Mouse (Mus musculus) frontal cortex, adult (tissue): ENCODE measurements at regions not wholly inside any gene's neighbourhood (a gene's known extent, or its start where the extent isn't known, plus 50 kb on each side); places are given as distances from the start of the nearest gene placed in this dataset.
A peak's percentile ranks its signal among the peaks of the same experiment; 100 is the strongest.

Experiments
- ATAC-seq: cut with Nextera tagmentation; 2 replicates; pipeline ENCODE4 v1.9.2; 2017; ENCODE audit warnings: mild to moderate bottlenecking, moderate library complexity, mixed read lengths; ENCODE audit not compliant: low TSS enrichment

DNA sequence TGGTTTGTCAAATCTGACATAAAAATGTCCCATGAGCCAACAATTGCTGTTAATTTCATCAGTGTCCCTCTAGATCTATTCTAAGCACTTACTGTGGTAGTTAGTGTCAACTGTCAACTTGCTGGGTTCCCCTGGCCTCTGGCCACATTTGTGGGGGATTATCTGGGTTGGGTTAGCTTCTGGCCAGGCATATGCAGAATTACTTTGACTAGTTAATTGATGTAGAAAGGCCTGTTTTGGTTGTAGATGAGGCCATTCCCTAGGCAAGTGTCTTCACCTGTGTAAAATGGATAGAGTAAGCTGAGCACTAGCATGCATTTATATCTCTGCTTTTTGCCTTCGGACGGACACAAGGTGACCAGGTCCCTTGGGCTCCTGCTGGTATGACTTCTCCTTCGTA, 283.9 kb downstream of the 1810013L24Rik start:
- no peak for ATAC-seq

- ATAC-seq: no peak
These were observed 285.6 kb downstream of the 1810013L24Rik start for GRCm38 (mm10) chr16:9115548-9115947.

GRCm38 (mm10) chr16:9121581-9121980, 291.7 kb downstream of the 1810013L24Rik start:
- ATAC-seq: no peak

GRCm38 (mm10) chr16:9132113-9132512, 302.2 kb downstream of the 1810013L24Rik start:
- no peak for ATAC-seq

- ATAC-seq: no peak
These were observed 302.9 kb downstream of the 1810013L24Rik start for GRCm38 (mm10) chr16:9132778-9133177.

DNA sequence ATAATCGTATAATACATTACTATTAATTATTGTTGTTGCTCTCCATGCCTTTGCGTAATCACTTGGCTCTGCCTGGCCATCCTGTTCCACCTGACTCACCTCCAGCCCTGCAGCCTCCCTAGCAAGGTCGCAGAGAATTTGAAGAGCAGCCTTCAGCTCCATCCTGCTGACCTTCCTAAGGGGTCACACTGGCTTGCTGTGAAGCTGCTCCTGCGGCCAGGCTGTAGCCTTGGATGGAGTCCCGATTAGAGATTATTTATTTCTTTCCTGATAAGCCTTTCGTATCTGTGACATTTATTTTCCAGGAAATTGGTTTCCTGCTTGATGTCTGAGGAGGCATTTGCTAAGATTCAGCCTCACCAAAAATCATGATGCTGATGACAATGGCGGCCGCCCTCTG, 305.5 kb downstream of the 1810013L24Rik start:
- no peak for ATAC-seq

- ATAC-seq: no peak
These were observed 308.8 kb downstream of the 1810013L24Rik start for GRCm38 (mm10) chr16:9138552-9139224.

DNA sequence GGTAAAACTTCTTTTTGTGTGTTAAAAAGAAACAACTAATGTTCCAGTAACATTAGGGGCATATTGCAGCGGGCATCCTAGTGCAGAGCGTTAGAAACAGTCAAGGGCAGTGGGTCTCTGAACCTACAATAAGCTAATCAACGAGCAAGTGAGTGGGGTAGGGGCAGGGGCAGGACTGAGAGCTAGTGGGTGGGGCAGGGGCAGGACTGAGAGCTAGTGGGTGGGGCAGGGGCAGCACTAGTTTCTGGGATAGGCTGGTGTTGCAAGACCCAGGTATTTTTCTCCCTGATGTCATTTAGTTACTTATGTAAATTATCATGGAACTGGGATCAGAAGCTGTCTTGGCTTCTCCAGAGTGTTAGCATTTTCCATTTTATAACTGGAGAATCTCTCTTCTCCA, 309.5 kb downstream of the 1810013L24Rik start:
- ATAC-seq: no peak

- no peak for ATAC-seq
These were observed 319.6 kb downstream of the 1810013L24Rik start for GRCm38 (mm10) chr16:9149209-9150135.

DNA sequence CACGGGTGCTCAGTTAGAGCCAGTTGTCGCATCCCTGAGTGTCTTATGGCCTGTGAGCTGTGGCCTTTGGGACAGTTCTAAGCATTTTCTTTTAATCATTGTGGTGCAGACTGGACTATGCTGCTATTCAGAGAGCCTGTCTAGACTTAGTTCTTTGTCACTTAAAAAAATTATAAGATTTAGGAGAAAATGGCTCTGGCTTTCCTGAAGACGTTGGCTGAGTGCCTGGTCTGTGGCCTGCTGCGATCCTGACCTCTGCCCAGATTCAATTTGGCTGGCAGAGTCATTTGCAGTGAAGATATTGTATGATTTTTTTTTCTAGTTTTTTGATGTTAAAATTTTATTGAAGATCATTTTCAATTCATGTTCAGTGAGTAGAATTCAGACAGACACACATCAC, 322.0 kb downstream of the 1810013L24Rik start:
- no peak for ATAC-seq

GRCm38 (mm10) chr16:9153501-9153900, 323.6 kb downstream of the 1810013L24Rik start:
- no peak for ATAC-seq

DNA sequence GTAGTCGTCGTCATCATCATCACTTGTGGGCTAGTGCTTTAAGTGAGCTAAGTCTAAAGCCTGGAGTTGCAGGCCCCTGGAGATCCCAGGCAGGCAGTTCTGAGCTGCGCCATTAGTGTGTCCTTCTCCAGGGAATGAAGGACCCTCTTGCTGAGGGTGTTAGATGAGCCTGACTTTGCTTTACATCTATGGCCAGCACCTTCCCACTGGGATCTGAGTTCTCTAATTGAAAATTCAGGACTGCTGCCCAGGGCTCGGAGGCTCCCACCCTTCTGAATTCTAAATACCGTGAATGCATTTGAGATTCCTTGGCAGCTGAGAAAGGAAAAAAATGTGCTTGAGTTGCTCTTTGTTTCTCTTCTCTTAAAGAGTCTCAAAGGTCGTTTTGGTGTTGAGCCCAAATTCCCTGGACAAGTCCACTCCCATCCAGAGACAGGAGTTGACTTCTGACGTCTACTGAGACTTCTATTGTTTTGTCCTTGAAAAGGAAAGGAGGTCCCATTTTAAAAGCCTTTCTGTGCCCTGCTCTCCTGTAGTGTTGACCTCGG, 335.9 kb downstream of the 1810013L24Rik start:
- no peak for ATAC-seq

DNA sequence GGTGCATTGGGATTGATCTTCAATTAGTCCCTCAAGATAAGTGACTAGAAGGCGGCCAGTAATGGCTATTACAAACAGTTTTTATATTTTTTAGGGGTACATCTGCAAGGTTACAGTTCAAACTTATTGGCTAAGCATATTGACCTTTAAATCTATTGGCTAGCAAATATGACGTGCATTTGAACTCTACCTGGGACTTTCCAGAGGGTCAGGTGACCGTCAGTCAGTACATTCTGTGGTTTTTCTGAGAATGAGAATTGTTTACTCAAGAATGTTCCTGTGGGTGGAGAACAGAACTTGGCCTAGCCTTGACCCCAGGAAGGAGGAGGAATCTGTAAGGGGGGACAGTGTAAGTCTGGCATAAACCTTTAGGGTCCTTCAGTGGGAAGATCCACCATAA, 346.5 kb downstream of the 1810013L24Rik start:
- ATAC-seq: no peak

GRCm38 (mm10) chr16:9195821-9196220, 365.9 kb downstream of the 1810013L24Rik start:
- no peak for ATAC-seq

DNA sequence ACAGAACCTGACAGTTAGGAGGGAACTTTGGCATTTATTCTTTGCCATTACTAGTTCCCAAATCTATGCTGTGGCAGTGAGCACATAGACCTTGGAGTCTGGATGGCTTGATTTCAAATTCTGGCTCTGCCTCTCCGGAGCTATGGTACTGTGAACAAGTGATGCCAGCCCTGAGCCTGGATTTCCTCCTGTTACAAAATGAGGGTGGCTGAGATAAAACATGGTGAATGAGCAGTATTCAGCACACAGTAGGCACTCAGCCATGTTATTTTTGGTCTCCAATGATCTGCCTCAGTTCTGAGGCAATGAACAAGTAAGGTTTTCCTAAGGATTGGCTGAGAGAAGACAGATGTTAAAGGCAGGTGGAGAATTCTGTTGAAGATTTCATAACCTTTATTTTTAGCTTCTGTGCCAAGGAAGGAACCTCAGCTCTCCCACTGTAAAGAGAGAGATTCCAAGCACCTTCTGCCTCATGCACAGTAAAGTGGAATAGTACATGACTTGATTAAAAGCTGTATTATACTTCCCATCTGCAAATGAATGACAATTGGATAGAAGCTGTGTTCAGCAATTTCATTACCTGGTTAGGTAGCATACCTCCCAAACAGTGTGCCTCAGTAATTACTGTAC, 369.1 kb downstream of the 1810013L24Rik start:
- ATAC-seq: peak; percentile 94

- peak; percentile 69; the same call in 1 of the 2 replicates for ATAC-seq
These were observed 378.7 kb downstream of the 1810013L24Rik start for GRCm38 (mm10) chr16:9208602-9209001.

- ATAC-seq: no peak
These were observed 381.6 kb downstream of the 1810013L24Rik start for GRCm38 (mm10) chr16:9211485-9211884.

- no peak for ATAC-seq
These were observed 385.2 kb downstream of the 1810013L24Rik start for GRCm38 (mm10) chr16:9215131-9215530.

- no peak for ATAC-seq
These were observed 387.5 kb downstream of the 1810013L24Rik start for GRCm38 (mm10) chr16:9217361-9217760.

DNA sequence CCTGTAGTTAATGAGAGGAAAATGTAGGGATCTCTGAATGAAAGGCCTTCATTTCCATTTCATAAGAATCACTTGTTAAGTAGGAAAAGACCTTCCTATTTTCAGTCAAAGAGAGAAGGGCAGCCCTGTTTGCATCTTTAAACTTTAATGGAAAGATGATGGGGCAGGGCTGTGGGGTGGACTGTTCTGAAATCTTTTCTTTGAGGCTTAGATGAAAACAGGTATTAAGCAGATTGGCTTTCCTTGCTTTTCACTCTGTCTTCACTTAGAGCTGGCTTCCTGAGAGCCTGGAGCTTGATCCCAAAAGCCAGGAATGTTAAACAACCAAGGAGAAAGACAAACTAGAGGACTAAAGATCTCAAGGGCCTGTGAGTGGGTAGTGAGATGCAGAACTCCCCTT, 400.3 kb downstream of the 1810013L24Rik start:
- ATAC-seq: no peak

DNA sequence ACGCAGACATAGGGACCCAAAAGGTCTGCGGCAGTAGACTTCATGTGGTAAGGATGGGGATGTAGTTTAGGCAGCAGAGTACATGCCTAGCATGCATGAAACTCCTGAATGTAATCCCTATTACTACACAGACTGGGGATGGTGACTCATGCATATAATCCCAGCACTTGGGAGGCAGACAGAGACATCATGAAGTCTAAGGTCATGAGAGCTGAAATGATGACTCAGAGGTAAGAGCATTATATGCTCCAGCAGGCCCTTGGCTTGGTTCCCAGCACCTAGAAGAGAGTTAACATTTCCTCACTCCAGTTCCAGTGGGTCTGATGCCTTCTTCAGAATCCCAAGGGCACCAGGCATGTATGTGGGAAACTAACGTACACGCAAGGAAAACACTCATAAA, 412.2 kb downstream of the 1810013L24Rik start:
- ATAC-seq: no peak

- ATAC-seq: no peak
These were observed 417.3 kb downstream of the 1810013L24Rik start for GRCm38 (mm10) chr16:9247198-9247597.
